In genomic region chr10:75486086-75486979, GRCm38 (mm10) we compare ENCODE assay signal across 8 mouse cellular contexts. TPM values are rescaled to one million over a fixed set of nuclear protein-coding genes. Genes with fewer than 3 reads are reported as not detected.
DNase-seq lines count a peak whose midpoint lies in the region; ATAC-seq lines count a peak whose summit lies in the region.
"Had no signal": no experiment of that assay in that cellular context is flagged by ENCODE, and none has a peak within 500 bp of the region (broad histone marks: within the 10 kb centered on the region; RNA-seq: fewer than 3 reads in every experiment).

No protein-coding gene starts in this region.

- 51% methylated on average over 9 of the region's 9 CpGs for WGBS in midbrain, embryonic 11.5 days

- DNase-seq in WW6 (ENCODE audit: low read depth, low spot score) = peak; percentile 38
- DNase-seq in cerebellum, adult 8-10 months = peak; percentile 73
- peak; percentile 50 for DNase-seq in hindlimb bud, embryonic 11.5 days (ENCODE audit: extremely low spot score, low read depth, low spot score)
- DNase-seq in left cerebral cortex, adult 11 months (ENCODE audit: low spot score) = peak; percentile 58
- DNase-seq in midbrain, embryonic 11.5 days (ENCODE audit: low spot score, missing footprints) = peak; percentile 97
- peak; percentile 58 for DNase-seq in spleen, adult 12 weeks (ENCODE audit: low spot score)

- no peaks in the 10 kb centered on the region for H3K9me3 ChIP-seq in midbrain, embryonic 11.5 days (ENCODE audit: control insufficient read depth, low read length)
- H3K9me3 ChIP-seq: neural tube, embryonic 12.5 days had no signal

- no peak overlapping the region for H3K4me3 ChIP-seq in midbrain, embryonic 11.5 days (ENCODE audit: low read depth, low read length)
- H3K4me3 ChIP-seq: neural tube, embryonic 12.5 days had no signal

- no peak overlapping the region for H3K9ac ChIP-seq in midbrain, embryonic 11.5 days (ENCODE audit: low read length)
- H3K9ac ChIP-seq: neural tube, embryonic 12.5 days had no signal

- peak; percentile 85 for ATAC-seq in frontal cortex, adult (ENCODE audit: low TSS enrichment)
- ATAC-seq in midbrain, embryonic 11.5 days (ENCODE audit: low FRiP score) = peak; percentile 58; the same call in 1 of the 2 replicates

- H3K4me2 ChIP-seq in midbrain, embryonic 11.5 days = no peak overlapping the region
- H3K4me2 ChIP-seq: neural tube, embryonic 12.5 days had no signal

- H3K27me3 ChIP-seq in midbrain, embryonic 11.5 days (ENCODE audit: control insufficient read depth, insufficient read depth, low read length) = no peaks in the 10 kb centered on the region
- H3K27me3 ChIP-seq: neural tube, embryonic 12.5 days had no signal

- no peaks in the 10 kb centered on the region for H3K36me3 ChIP-seq in midbrain, embryonic 11.5 days (ENCODE audit: control insufficient read depth, insufficient read depth, low read length)
- H3K36me3 ChIP-seq: neural tube, embryonic 12.5 days had no signal

- H3K27ac ChIP-seq in midbrain, embryonic 11.5 days (ENCODE audit: low read depth, low read length) = no peak overlapping the region
- H3K27ac ChIP-seq: neural tube, embryonic 12.5 days had no signal

- H3K4me1 ChIP-seq in midbrain, embryonic 11.5 days (ENCODE audit: control insufficient read depth, insufficient read depth, low read length) = no peaks in the 10 kb centered on the region
- H3K4me1 ChIP-seq: neural tube, embryonic 12.5 days had no signal

RNA-seq across cellular contexts. Expression of gene Snrpd3, which starts 31.0 kb away (rescaled TPM):
- 199 and 208 TPM in 2 replicates for polyA plus RNA-seq in midbrain, embryonic 11.5 days (2014; fragmentation: Nextera tagmentation; extraction: Ambion mirVana)

RNA-seq across cellular contexts. Expression of gene Gucd1, which starts 31.4 kb away (rescaled TPM):
- polyA plus RNA-seq in midbrain, embryonic 11.5 days (2014; fragmentation: Nextera tagmentation; extraction: Ambion mirVana) = 27.8 and 36.0 TPM in 2 replicates

Comparison
In these comparisons a context has a peak if more than half of its experiments do, and no peak if none do; other contexts are left out.
1. DNase-seq: peak in every context shown above with its lines; median percentile 97 in midbrain, embryonic 11.5 days; 73 in cerebellum, adult 8-10 months; 58 in left cerebral cortex, adult 11 months; 58 in spleen, adult 12 weeks; 50 in hindlimb bud, embryonic 11.5 days; 38 in WW6.